Mouse (Mus musculus): ENCODE measurements around the gene Lamtor1.

DNA sequence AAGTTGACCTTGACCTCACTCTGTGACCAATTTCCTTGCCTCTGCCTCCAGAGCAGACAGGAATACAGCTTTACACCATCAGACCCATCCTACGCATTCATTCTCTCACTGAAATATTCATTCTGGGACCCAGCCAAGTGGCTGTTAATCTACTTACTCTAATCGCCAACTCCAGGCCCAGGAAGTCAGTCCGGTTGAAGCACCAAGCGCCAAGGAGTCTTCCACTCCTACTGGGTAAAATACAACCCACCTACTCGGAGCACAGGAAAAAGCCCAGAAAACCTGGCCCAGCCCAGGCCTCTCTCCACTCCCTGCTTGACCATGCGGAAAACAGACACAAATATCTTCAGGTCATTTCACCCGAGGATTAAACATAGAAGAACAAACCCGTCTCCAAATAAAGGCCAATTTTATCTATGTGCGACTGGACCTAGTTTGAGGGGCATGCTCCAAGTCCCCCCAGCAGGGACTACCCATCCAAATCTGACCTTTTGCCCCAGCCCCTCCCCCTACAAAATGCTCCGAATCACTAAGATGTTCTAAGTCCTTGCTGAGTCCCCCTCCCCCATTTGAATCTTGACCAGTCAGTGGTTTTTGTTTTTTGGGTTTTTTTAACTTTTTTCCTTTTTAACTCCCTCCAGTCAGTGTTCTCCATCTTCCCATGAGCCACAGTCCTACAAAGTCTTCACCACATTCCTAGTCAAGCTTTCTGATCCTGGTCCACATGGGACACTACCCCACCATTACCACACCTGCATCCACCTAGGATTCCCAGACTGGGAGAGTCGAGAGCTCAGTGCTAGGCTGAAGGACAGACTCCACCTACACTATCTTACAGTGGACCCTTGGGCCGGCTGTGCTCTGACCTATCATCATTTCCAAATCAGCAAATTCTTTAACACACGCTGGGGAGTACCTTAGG, 37.2 kb upstream of the Lamtor1 start:
- TF ChIP-seq CTCF (IDR thresholded peaks at IDR 0.05; ENCODE audit: insufficient read depth, low read length), result no peak
- no peak for TF ChIP-seq POLR2A (IDR thresholded peaks at IDR 0.05; ENCODE audit: borderline replicate concordance, extremely low read depth, low read depth, low read length)
